Mouse (Mus musculus) kidney, embryonic 15.5 days (tissue): ENCODE data around the gene Ehhadh. TPM values are rescaled to one million over a fixed set of nuclear protein-coding genes. Genes with fewer than 3 reads are reported as not detected.

Experiments
- ATAC-seq: fragments of 200-750 bp; cut with Nextera tagmentation; replicated peaks from 2 replicates; pipeline ENCODE4 v1.8.0; 2017; ENCODE audit warnings: moderate TSS enrichment; ENCODE audit not compliant: low FRiP score
- H3K27ac ChIP-seq: fragments of 300-500 bp; sonication (generic); 2 replicates; pipeline ENCODE4 v1.5.1; 2015; ENCODE audit warnings: mild to moderate bottlenecking, inconsistent platforms
- H3K27me3 ChIP-seq: fragments of 300-500 bp; sonication (generic); 2 replicates; pipeline ENCODE4 v1.6.1; 2015; ENCODE audit warnings: inconsistent platforms
- H3K36me3 ChIP-seq: fragments of 300-500 bp; sonication (generic); 2 replicates; pipeline ENCODE4 v1.6.1; 2015; ENCODE audit warnings: inconsistent platforms
- H3K4me1 ChIP-seq: fragments of 300-500 bp; sonication (generic); 2 replicates; pipeline ENCODE4 v1.6.1; 2015; ENCODE audit warnings: inconsistent platforms
- H3K4me2 ChIP-seq: fragments of 300-500 bp; sonication (generic); 2 replicates; pipeline ENCODE4 v1.6.1; 2015; ENCODE audit warnings: moderate library complexity, mild to moderate bottlenecking, inconsistent platforms
- H3K4me3 ChIP-seq: fragments of 300-500 bp; sonication (generic); replicated peaks from 2 replicates; pipeline ENCODE4 v1.5.1; 2015; ENCODE audit warnings: mild to moderate bottlenecking, inconsistent platforms
- H3K9ac ChIP-seq: fragments of 300-500 bp; sonication (generic); 2 replicates; pipeline ENCODE4 v1.6.1; 2015; ENCODE audit warnings: mild to moderate bottlenecking, inconsistent platforms
- H3K9me3 ChIP-seq: fragments of 300-500 bp; sonication (generic); replicated peaks from 2 replicates; pipeline ENCODE4 v1.6.1; 2016; ENCODE audit warnings: inconsistent platforms
- WGBS: fragments of 180-500 bp; shearing (Covaris S2); methylation state at CpG from one replicate; pipeline ENCODE4 v1.1.7; 2015; ENCODE audit warnings: mixed read lengths; 5-methylcytosine and 5-hydroxymethylcytosine counted together
- polyA plus RNA-seq: library from polyadenylated mRNA; unstranded; fragments of >200 nt; fragmentation: Nextera tagmentation; extraction: Ambion mirVana; gene quantifications from 2 replicates; pipeline ENCODE4 v1.2.1, GENCODE M21; 2015

The Ehhadh gene
- polyA plus RNA-seq = 3.0 and 4.0 TPM in 2 replicates

DNA sequence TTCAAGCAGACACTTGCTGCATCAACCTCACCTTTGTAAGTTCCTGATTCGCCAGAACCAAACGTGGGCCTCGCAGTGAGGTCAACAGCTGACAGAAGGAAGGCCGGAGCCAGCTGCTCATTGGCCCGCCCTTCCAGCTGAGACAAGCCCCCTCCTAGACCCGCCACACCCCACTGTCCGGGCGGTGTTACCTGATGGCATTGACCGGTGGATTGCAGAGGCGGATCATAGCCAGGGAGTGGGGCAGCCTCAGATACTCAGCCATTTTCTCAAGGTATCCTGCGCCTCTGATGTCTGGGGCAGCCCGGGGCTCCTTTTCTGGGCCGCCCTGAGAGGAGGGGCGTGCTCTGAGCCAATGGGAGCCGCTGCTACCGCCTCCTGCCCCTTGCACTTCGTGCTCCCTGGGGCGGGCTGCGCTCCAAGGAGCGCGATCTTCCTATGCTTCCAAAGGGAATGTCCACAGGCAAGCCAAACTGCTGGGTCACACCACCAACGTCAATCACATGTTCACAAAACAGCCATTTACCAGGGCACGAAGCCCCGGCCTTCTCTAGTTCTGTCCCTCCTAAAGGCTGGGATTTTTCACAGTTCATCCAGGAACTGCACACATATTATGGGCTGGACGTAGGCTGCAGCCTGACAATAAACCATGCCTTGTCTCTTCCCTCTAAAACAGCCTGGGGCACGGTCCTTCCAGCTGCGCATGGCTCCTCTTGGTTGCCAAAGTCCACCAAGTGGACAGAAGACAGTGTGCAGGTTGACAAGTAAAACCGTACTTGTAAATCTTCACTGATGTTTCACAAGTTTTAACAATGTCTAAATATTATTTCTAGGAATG lies at the start of gene Ehhadh:
Ehhadh (minus strand) TSS at position 292 of the 838 bp plus-strand sequence.
- peak within 1 kb of the TSS; percentile 78 for H3K4me2 ChIP-seq
- no peaks in the 10 kb centered on the region for H3K36me3 ChIP-seq
- H3K27ac ChIP-seq = no peak within 1 kb of the TSS
- no peaks in the 10 kb centered on the region for H3K27me3 ChIP-seq
- no peaks in the 10 kb centered on the region for H3K9me3 ChIP-seq
- WGBS = 6% methylated on average over 28 of the region's 28 CpGs
- H3K4me3 ChIP-seq = peak within 1 kb of the TSS; percentile 53
- ATAC-seq = peak; percentile 96
- peaks cover 10% of the 10 kb centered on the region for H3K4me1 ChIP-seq
- H3K9ac ChIP-seq = peak within 1 kb of the TSS; percentile 45

DNA sequence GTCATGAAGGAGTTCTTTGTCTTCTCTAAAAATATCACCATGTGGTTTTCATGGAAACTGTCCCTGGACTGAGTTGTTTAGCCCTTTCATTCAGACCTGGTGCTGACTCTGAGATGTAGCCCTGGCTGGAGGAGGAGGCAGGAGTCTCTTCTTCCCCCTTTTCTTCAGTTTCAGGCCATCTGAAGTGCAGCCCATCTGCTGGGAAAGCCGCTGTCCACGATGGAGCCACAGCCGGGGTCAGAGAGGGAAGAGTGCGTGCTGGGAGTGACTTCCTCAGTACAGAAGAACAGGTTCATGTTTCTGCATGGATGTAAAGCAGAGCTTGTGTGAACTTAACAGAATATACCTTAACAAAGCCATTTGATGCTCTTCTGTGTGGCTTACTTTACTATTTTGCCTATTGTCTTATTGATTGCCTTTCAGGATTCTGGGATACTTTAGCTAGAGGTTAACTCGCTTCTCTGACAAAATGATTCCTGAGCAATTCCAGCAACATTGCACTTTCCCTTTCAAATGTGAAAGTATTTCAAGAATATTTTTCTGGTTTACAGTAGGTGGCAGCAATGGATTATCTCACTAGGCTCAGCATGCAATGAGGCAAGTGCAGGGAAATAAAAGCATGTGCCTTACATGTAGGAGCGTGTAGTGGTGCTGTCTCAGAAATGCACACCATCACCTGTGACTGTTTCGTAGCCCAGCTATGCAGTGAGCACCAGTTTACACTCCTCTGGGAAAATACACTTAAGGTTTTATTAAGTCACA lies 48.9 kb upstream of the Ehhadh start:
- Histone ChIP-seq H3K4me2 (no peak overlapping the region), H3K27ac (no peak overlapping the region), H3K36me3 (no peaks in the 10 kb centered on the region), H3K9ac (no peak overlapping the region), H3K27me3 (no peaks in the 10 kb centered on the region), H3K4me3 (no peak overlapping the region), H3K9me3 (no peaks in the 10 kb centered on the region), H3K4me1 (peaks cover 8% of the 10 kb centered on the region; the same call in 1 of the 2 replicates)
- WGBS = 40% methylated on average over 7 of the region's 7 CpGs
- no peak for ATAC-seq

DNA sequence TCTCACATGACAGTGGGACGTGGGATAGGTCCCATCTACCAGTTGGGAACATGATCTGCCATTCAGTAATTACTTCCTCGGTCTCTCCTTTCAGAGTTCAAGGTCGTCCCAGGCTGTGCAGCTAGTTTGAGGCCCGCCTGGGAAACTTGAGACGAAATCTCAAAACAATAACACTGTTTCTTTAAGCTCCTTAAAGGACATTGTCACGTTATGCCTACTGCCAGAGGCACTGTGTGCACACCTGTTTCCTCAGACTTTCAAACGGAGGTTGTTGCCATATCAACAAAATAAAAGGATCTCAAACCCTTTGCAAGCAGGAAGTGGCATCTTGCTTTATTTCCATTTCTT lies 48.0 kb upstream of the Ehhadh start:
- 19% methylated on average over 7 of the region's 7 CpGs for WGBS
- Histone ChIP-seq H3K9ac (0 out of 2 replicates have a peak overlapping the region, but pooled peaks have one; percentile 1), H3K27me3 (no peaks in the 10 kb centered on the region), H3K4me2 (no peak overlapping the region), H3K36me3 (no peaks in the 10 kb centered on the region), H3K9me3 (no peaks in the 10 kb centered on the region), H3K4me1 (peaks cover 8% of the 10 kb centered on the region; the same call in 1 of the 2 replicates), H3K27ac (no peak overlapping the region), H3K4me3 (no peak overlapping the region)
- ATAC-seq = 0 out of 2 replicates have a peak, but pooled peaks have one; percentile 33

DNA sequence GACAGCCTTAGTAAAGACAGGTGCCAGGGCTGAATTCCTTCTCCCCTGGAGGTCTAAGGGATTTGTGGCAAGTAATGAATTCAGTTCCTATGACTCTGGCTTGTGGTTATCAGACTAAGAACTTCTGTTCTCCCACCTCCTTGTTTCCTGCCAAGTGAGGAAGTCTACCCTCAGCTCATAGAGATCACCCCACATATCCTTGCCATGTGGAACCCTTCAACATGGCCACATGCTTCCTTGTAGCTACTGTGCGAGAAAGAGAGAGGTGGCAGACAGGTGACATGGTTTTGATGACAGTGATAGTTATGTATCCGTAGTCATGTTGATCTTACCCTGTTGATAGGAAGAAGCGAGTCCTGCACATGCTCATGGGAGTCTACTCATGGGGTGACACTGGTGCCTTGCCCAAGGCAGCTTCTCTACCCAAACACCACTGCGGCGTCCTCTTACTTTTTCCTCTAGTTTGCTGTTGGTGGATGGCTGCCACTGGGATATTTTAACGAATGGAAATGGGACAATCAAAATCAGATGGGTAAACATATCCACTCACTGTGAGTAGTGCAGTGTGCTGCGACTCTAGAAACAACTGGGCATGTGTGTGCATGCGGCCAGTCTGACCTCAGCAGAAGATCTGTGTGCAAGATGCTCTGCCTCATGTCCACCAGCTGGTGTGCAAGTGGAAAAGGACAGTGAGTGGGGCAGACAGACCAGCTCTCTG lies 47.4 kb upstream of the Ehhadh start:
- peaks cover 8% of the 10 kb centered on the region; the same call in 1 of the 2 replicates for H3K4me1 ChIP-seq
- H3K9ac ChIP-seq = 0 out of 2 replicates have a peak overlapping the region, but pooled peaks have one; percentile 1
- WGBS = 80% methylated on average over 8 of the region's 8 CpGs
- no peaks in the 10 kb centered on the region for H3K27me3 ChIP-seq
- no peaks in the 10 kb centered on the region for H3K36me3 ChIP-seq
- H3K27ac ChIP-seq = no peak overlapping the region
- H3K9me3 ChIP-seq = no peaks in the 10 kb centered on the region
- no peak for ATAC-seq
- H3K4me2 ChIP-seq = no peak overlapping the region
- H3K4me3 ChIP-seq = no peak overlapping the region

DNA sequence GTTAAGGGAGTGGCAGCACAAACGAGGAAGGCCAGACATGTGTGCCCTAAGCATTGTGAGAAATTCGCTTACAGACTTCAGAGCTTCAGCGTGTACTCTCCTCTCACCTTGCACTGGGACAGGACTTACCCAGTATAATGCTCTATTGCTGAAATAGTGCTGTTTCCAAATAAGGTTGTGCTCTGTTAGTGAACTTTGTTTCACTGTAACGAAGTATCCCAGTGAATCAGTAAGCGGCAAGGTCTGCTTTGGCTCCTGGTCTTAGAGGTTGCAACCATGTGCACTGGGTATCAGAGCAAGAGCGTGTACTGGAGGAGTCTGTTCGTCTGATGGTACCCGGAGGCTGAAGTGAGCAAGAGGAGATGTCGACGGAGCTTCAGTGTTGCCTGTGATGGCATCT lies 46.4 kb upstream of the Ehhadh start:
- Histone ChIP-seq H3K4me2 (no peak overlapping the region), H3K4me1 (peaks cover 11% of the 10 kb centered on the region; the same call in 1 of the 2 replicates), H3K9me3 (no peaks in the 10 kb centered on the region), H3K36me3 (no peaks in the 10 kb centered on the region), H3K9ac (no peak overlapping the region), H3K27me3 (no peaks in the 10 kb centered on the region), H3K27ac (no peak overlapping the region), H3K4me3 (no peak overlapping the region)
- 81% methylated on average over 10 of the region's 10 CpGs for WGBS
- ATAC-seq = no peak

DNA sequence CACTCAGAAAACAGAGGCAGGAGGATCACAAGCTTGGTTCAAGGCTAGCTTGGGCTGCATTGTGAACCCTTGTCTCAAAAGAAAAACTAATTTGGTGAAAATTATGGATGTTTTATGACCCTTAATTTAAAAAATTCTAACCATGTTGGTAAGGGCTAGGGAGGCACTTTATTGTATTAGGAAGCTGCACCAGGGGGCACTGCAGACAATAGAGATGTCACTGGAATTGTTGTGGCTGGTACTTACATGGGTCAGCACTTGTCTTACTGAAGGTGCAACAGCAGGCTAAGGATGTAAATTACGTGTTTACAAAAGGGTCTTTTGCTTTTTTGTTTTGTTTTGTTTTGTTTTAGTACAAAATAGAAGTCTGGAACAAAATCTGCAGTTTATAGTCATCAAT lies 45.9 kb upstream of the Ehhadh start:
- 67% methylated on average over 1 of the region's 1 CpGs for WGBS
- no peaks in the 10 kb centered on the region for H3K9me3 ChIP-seq
- no peaks in the 10 kb centered on the region for H3K27me3 ChIP-seq
- peaks cover 11% of the 10 kb centered on the region; the same call in 1 of the 2 replicates for H3K4me1 ChIP-seq
- no peak overlapping the region for H3K4me3 ChIP-seq
- no peak overlapping the region for H3K27ac ChIP-seq
- no peak overlapping the region for H3K4me2 ChIP-seq
- no peaks in the 10 kb centered on the region for H3K36me3 ChIP-seq
- no peak overlapping the region for H3K9ac ChIP-seq
- no peak for ATAC-seq

DNA sequence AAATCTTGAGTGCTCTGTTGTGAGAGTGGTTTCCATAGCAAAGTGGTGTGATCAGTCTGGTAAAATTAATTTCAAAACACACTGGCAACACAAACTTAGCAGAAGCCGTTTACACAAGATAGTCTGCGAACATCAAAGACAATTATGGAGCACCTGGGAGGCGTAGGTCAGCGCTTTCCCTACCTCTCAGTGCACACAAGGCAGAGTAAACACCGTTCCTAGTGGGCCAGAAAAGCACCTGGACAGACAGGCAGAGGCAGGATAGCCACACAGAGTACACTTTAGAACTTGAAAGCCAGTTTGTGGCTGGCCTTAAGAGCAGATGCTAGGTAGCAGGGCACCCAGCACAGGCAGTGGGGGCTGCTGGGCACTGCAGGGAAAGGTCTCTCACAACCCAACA lies 44.2 kb upstream of the Ehhadh start:
- 67% methylated on average over 5 of the region's 5 CpGs for WGBS
- no peak for ATAC-seq
- no peaks in the 10 kb centered on the region for H3K9me3 ChIP-seq

DNA sequence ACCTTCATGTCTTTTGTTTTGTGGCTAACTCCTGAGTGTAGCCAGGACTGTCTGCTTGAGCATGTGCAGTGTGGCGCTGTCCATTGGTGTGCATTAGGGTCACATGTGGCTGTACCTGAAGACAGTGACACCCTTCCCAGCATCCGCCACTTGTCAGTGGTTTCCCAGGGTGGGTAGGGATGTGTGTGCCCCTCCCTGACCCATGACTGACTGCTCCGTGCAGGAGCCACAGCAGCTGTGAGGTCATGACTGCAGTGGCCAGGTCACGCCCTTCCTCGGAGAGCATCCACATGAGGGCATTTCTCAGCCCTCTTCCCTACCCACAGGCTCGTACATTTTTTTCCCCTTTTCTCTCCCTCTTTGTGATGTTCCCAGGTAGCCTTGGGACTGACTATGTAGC lies 43.2 kb upstream of the Ehhadh start:
- Histone ChIP-seq H3K27ac (no peak overlapping the region), H3K4me2 (no peak overlapping the region), H3K9me3 (no peaks in the 10 kb centered on the region), H3K4me1 (peaks cover 19% of the 10 kb centered on the region), H3K9ac (no peak overlapping the region), H3K36me3 (no peaks in the 10 kb centered on the region), H3K27me3 (no peaks in the 10 kb centered on the region), H3K4me3 (no peak overlapping the region)
- 50% methylated on average over 6 of the region's 6 CpGs for whole genome bisulfite sequencing
- ATAC-seq = no peak

More for the DNA sequence above, 44.2 kb upstream of the Ehhadh start:
- no peak overlapping the region for H3K4me2 ChIP-seq
- H3K27ac ChIP-seq = no peak overlapping the region
- no peak overlapping the region for H3K4me3 ChIP-seq
- no peaks in the 10 kb centered on the region for H3K36me3 ChIP-seq
- H3K27me3 ChIP-seq = no peaks in the 10 kb centered on the region
- H3K9ac ChIP-seq = no peak overlapping the region
- peaks cover 22% of the 10 kb centered on the region for H3K4me1 ChIP-seq

DNA sequence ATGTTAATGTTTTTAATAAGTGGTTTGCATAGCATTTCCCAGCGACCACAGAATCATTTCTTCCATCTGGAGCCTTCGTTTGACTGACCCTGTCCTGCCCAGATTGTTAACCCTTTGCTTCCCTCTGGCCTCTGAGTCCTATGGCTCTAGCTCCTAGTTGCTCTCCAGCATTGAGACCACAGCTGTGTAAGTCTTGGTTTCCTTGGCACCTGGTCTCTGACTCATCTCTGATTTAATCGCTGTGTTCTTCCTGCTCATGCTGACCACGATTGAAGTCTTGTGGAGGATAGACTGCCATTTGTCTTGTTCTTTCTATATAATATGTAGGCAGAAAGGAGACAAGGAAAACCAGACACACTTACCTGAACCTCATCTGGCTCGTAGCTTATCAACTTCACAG lies 42.1 kb upstream of the Ehhadh start:
- 35% methylated on average over 5 of the region's 5 CpGs for WGBS
- no peaks in the 10 kb centered on the region for H3K36me3 ChIP-seq
- H3K27me3 ChIP-seq = no peaks in the 10 kb centered on the region
- ATAC-seq = no peak
- no peaks in the 10 kb centered on the region for H3K9me3 ChIP-seq
- H3K27ac ChIP-seq = no peak overlapping the region
- no peak overlapping the region for H3K4me2 ChIP-seq
- H3K4me3 ChIP-seq = no peak overlapping the region
- peaks cover 18% of the 10 kb centered on the region for H3K4me1 ChIP-seq
- H3K9ac ChIP-seq = no peak overlapping the region

DNA sequence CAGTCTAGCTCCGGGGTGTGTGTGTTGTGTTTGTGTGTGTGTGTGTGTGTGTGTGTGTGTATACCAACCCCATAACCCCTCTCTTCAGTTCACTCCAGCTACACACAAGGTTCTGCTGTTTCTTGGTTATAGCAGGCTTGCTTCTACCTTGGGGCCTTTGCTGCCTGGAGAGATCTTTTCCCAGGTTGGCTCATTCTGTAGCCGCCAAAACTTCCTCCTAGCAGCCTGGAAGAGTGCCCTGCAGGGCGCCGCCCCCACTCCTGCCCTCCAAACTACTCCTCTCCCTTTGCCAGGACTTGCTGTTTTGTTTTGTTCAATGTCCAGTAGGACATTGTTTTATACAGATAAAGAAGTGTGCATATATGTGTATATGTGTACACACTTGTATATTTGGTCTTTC lies 40.0 kb upstream of the Ehhadh start:
- H3K27me3 ChIP-seq = no peaks in the 10 kb centered on the region
- peak overlapping the region; percentile 80 for H3K27ac ChIP-seq
- ATAC-seq = no peak
- H3K9ac ChIP-seq = no peak overlapping the region
- 55% methylated on average over 4 of the region's 4 CpGs for WGBS
- H3K36me3 ChIP-seq = no peaks in the 10 kb centered on the region
- peak overlapping the region; percentile 23; the same call in 1 of the 2 replicates for H3K4me2 ChIP-seq
- H3K9me3 ChIP-seq = no peaks in the 10 kb centered on the region
- H3K4me1 ChIP-seq = peaks cover 18% of the 10 kb centered on the region
- no peak overlapping the region for H3K4me3 ChIP-seq

DNA sequence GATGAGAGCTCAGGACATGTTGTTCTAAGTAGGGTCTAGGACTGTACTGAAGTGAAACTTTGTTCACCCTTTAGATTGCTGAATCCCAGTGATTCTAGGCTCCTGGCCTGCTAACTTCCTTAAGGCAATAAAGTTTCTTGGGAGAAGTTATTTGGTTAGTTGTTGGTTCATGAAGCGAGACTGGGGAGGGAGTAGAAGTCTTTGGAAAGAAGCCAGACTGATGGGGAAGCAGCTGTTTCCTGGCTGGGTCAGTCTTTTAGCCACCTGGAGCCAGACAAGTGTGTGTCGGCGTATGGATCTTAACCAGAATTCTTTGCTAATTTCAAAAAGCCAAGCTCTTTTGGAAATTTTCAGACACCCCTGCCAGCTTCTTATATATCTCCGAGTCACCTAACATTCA lies 39.5 kb upstream of the Ehhadh start:
- H3K9ac ChIP-seq = no peak overlapping the region
- no peak overlapping the region for H3K4me3 ChIP-seq
- peak overlapping the region; percentile 23; the same call in 1 of the 2 replicates for H3K4me2 ChIP-seq
- peaks cover 18% of the 10 kb centered on the region for H3K4me1 ChIP-seq
- H3K27ac ChIP-seq = peak overlapping the region; percentile 80
- 0 out of 2 replicates have a peak, but pooled peaks have one; percentile 25 for ATAC-seq
- no peaks in the 10 kb centered on the region for H3K27me3 ChIP-seq
- H3K36me3 ChIP-seq = no peaks in the 10 kb centered on the region
- H3K9me3 ChIP-seq = no peaks in the 10 kb centered on the region
- WGBS = 32% methylated on average over 4 of the region's 4 CpGs
